Mouse (Mus musculus): ENCODE results near the gene Mcf2l.

The Mcf2l gene

GRCm38 (mm10) chr8:12951051-12951630, 77.5 kb downstream of the Mcf2l start:
- CTCF ChIA-PET = no interaction called here

GRCm38 (mm10) chr8:12952699-12953098, 79.1 kb downstream of the Mcf2l start:
- CTCF ChIA-PET = no interaction called here

GRCm38 (mm10) chr8:12955362-12955879, 81.8 kb downstream of the Mcf2l start:
- CTCF ChIA-PET = no interaction called here

- CTCF ChIA-PET = no interaction called here
Observed at GRCm38 (mm10) chr8:12955880-12956279, 82.3 kb downstream of the Mcf2l start.

GRCm38 (mm10) chr8:12956941-12957340, 83.3 kb downstream of the Mcf2l start:
- CTCF ChIA-PET = no interaction called here

GRCm38 (mm10) chr8:12957419-12957818, 83.8 kb downstream of the Mcf2l start:
- CTCF ChIA-PET = no interaction called here

GRCm38 (mm10) chr8:12960609-12961008, 87.0 kb downstream of the Mcf2l start:
- CTCF ChIA-PET = no interaction called here

- CTCF ChIA-PET = no interaction called here
Observed at GRCm38 (mm10) chr8:12961211-12961610, 87.6 kb downstream of the Mcf2l start.

- CTCF ChIA-PET = no interaction called here
Observed at GRCm38 (mm10) chr8:12961821-12962534, 88.4 kb downstream of the Mcf2l start.

- CTCF ChIA-PET = no interaction called here
Observed at GRCm38 (mm10) chr8:12962541-12963380, 89.2 kb downstream of the Mcf2l start.

GRCm38 (mm10) chr8:12976290-12976689, 102.7 kb downstream of the Mcf2l start:
- CTCF ChIA-PET = no interaction called here

GRCm38 (mm10) chr8:12976723-12977122, 103.1 kb downstream of the Mcf2l start:
- CTCF ChIA-PET = no interaction called here

- CTCF ChIA-PET = no interaction called here
Observed at GRCm38 (mm10) chr8:12977325-12977724, 103.7 kb downstream of the Mcf2l start.

GRCm38 (mm10) chr8:12978308-12978707, 104.7 kb downstream of the Mcf2l start:
- CTCF ChIA-PET = no interaction called here

GRCm38 (mm10) chr8:12978726-12979125, 105.1 kb downstream of the Mcf2l start:
- CTCF ChIA-PET = no interaction called here

- CTCF ChIA-PET = no interaction called here
Observed at GRCm38 (mm10) chr8:12983681-12984467, 110.3 kb downstream of the Mcf2l start.

GRCm38 (mm10) chr8:12984601-12985243, 111.1 kb downstream of the Mcf2l start:
- CTCF ChIA-PET = no interaction called here

- CTCF ChIA-PET = no interaction called here
Observed at GRCm38 (mm10) chr8:12985259-12985658, 111.7 kb downstream of the Mcf2l start.

- CTCF ChIA-PET = interaction anchor here (0.6 kb wide), 1 partner anchor 21 kb away, joined by 6 read pairs; no protein-coding TSS in a partner anchor
Observed at GRCm38 (mm10) chr8:12987571-12987970, 114.0 kb downstream of the Mcf2l start.

- CTCF ChIA-PET = no interaction called here
Observed at GRCm38 (mm10) chr8:12988722-12989430, 115.3 kb downstream of the Mcf2l start.

- CTCF ChIA-PET = no interaction called here
Observed at GRCm38 (mm10) chr8:12991411-12991810, 117.8 kb downstream of the Mcf2l start.
